In genomic region chr13:84255047-84255446, GRCm38 (mm10) we compare ENCODE assay signal across 26 mouse cellular contexts. TPM values are rescaled to one million over a fixed set of nuclear protein-coding genes. Genes with fewer than 3 reads are reported as not detected.
A peak's percentile ranks its signal among the peaks of the same experiment; 100 is the strongest.
DNase-seq lines count a peak whose midpoint lies in the region; ATAC-seq and TF ChIP-seq lines count a peak whose summit lies in the region.
"Had no signal": no experiment of that assay in that cellular context is flagged by ENCODE, and none has a peak within 500 bp of the region (broad histone marks: within the 10 kb centered on the region; RNA-seq: fewer than 3 reads in every experiment).

No protein-coding gene starts in this region.

- DNase-seq in 416B (ENCODE audit: low read depth), result peak; percentile 84
- DNase-seq in MEL (ENCODE audit: low read depth, low spot score), result peak; percentile 60
- no peak for DNase-seq in adrenal gland, postnatal 4 days (ENCODE audit: low spot score in 2 of 2)
- no peak for DNase-seq in spleen, postnatal 10 days (ENCODE audit: low spot score in 2 of 2)
- no peak for DNase-seq in lung, postnatal 14 days
- DNase-seq: adrenal gland, adult 2 months; adrenal gland, postnatal 10 days; adrenal gland, postnatal 25 days; B cell, adult 2 months; cerebellum, adult 11-12 months; cerebellum, adult 2 months; cerebellum, adult 9-10 months; cerebellum, postnatal 10 days; cerebellum, postnatal 25 days; embryo, embryonic 11 days had no signal

- peaks cover 0 to 9% of the 10 kb centered on the region in 2 experiments; a peak in 2 of 4 replicates for H3K36me3 ChIP-seq in MEL (ENCODE audit: control insufficient read depth in 1 of 2, insufficient read depth in 2 of 2, low read length in 2 of 2)
- H3K36me3 ChIP-seq: embryonic facial prominence, embryonic 15.5 days had no signal

- H3K9me3 ChIP-seq in MEL (replicated peaks; ENCODE audit: insufficient read depth, low read length), result no peaks in the 10 kb centered on the region
- H3K9me3 ChIP-seq: embryonic facial prominence, embryonic 13.5 days; embryonic facial prominence, embryonic 15.5 days; forebrain, embryonic 10.5 days; forebrain, embryonic 12.5 days had no signal

- H3K27ac ChIP-seq in MEL (ENCODE audit: control insufficient read depth, low read depth, low read length), result no peak overlapping the region
- H3K27ac ChIP-seq: embryonic facial prominence, embryonic 13.5 days; embryonic facial prominence, embryonic 15.5 days; forebrain, embryonic 10.5 days; forebrain, embryonic 12.5 days had no signal

- H3K79me2 ChIP-seq in MEL (ENCODE audit: control insufficient read depth, insufficient read depth, low read length, poor library complexity), result peaks cover 1% of the 10 kb centered on the region; the same call in 1 of the 2 replicates

- TF ChIP-seq CTCF in MEL (IDR thresholded peaks at IDR 0.05 in 2 of 3, conservative IDR thresholded peaks at IDR 0.05 in 1 of 3; ENCODE audit: control insufficient read depth in 1 of 3, insufficient read depth in 1 of 3, low read depth in 2 of 3, low read length in 3 of 3, poor library complexity in 1 of 3, severe bottlenecking in 1 of 3), result no peak

- no peaks in the 10 kb centered on the region for H3K27me3 ChIP-seq in MEL (ENCODE audit: control insufficient read depth in 1 of 2, insufficient read depth in 2 of 2, low read length in 2 of 2)
- H3K27me3 ChIP-seq: embryonic facial prominence, embryonic 13.5 days; embryonic facial prominence, embryonic 15.5 days; forebrain, embryonic 12.5 days; Patski had no signal

- peak; percentile 70 for ATAC-seq in granulocyte monocyte progenitor cell, adult 5-6 weeks (replicated peaks; ENCODE audit: poor library complexity, severe bottlenecking)
- peak; percentile 80 for ATAC-seq in megakaryocyte progenitor cell, adult 5-6 weeks (replicated peaks; ENCODE audit: poor library complexity)
- ATAC-seq: activated CD4-positive, CD25-positive, alpha-beta regulatory T cell, adult 4 months; forebrain, embryonic 14.5 days; forebrain, embryonic 16.5 days; Patski had no signal

- no peak overlapping the region for H3K9ac ChIP-seq in MEL (ENCODE audit: control insufficient read depth, low read depth, low read length, poor library complexity, severe bottlenecking)
- H3K9ac ChIP-seq: embryonic facial prominence, embryonic 13.5 days; embryonic facial prominence, embryonic 15.5 days; forebrain, embryonic 12.5 days had no signal

- TF ChIP-seq EP300 in MEL (IDR thresholded peaks at IDR 0.05; ENCODE audit: low read depth in 1 of 2, low read length in 2 of 2), result no peak

- no peak overlapping the region for H3K4me3 ChIP-seq in MEL (ENCODE audit: control insufficient read depth in 1 of 2, insufficient read depth in 1 of 2, low read depth in 2 of 2, low read length in 2 of 2)
- H3K4me3 ChIP-seq: embryonic facial prominence, embryonic 13.5 days; embryonic facial prominence, embryonic 15.5 days; erythroblast, embryonic 14.5 days; forebrain, embryonic 10.5 days; forebrain, embryonic 12.5 days had no signal

- no peaks in the 10 kb centered on the region; a peak in 1 of 4 replicates for H3K4me1 ChIP-seq in MEL (ENCODE audit: control insufficient read depth in 1 of 2, insufficient read depth in 2 of 2, low read length in 2 of 2)
- H3K4me1 ChIP-seq: embryonic facial prominence, embryonic 13.5 days; embryonic facial prominence, embryonic 15.5 days; forebrain, embryonic 12.5 days had no signal

- TF ChIP-seq POLR2A in MEL (IDR thresholded peaks at IDR 0.05; ENCODE audit: control insufficient read depth in 1 of 2, insufficient read depth in 1 of 2, low read depth in 1 of 2, low read length in 2 of 2, poor library complexity in 1 of 2), result no peak

- TF ChIP-seq RAD21 in MEL (IDR thresholded peaks at IDR 0.05; ENCODE audit: low read depth, low read length), result no peak

TF ChIP-seq in MEL, 35 proteins besides CTCF, POLR2A, EP300 and RAD21:
- TF ChIP-seq TCF12 (IDR thresholded peaks at IDR 0.05; ENCODE audit: low read depth, low read length), result no peak
- TF ChIP-seq USF2 (IDR thresholded peaks at IDR 0.05; ENCODE audit: borderline replicate concordance in 1 of 2, insufficient read depth in 1 of 2, low read depth in 1 of 2, low read length in 2 of 2), result no peak
- no peak for TF ChIP-seq POLR2AphosphoS2 (IDR thresholded peaks at IDR 0.05; ENCODE audit: low read length)
- no peak for TF ChIP-seq BHLHE40 (IDR thresholded peaks at IDR 0.05; ENCODE audit: borderline replicate concordance, low read depth, low read length)
- no peak for TF ChIP-seq CHD2 (IDR thresholded peaks at IDR 0.05; ENCODE audit: low read length)
- TF ChIP-seq KAT2A (conservative IDR thresholded peaks at IDR 0.05; ENCODE audit: low read depth, low read length), result no peak
- no peak for TF ChIP-seq MAX (IDR thresholded peaks at IDR 0.05; ENCODE audit: low read length)
- no peak for TF ChIP-seq SMC3 (IDR thresholded peaks at IDR 0.05; ENCODE audit: low read depth, low read length)
- no peak for TF ChIP-seq NELFE (IDR thresholded peaks at IDR 0.05; ENCODE audit: low read depth, low read length)
- TF ChIP-seq E2F4 (IDR thresholded peaks at IDR 0.05; ENCODE audit: borderline replicate concordance, low read depth, low read length), result no peak
- no peak for TF ChIP-seq MYC (IDR thresholded peaks at IDR 0.05; ENCODE audit: low read depth, low read length)
- no peak for TF ChIP-seq SIN3A (IDR thresholded peaks at IDR 0.05; ENCODE audit: low read length)
- no peak for TF ChIP-seq TAL1 (IDR thresholded peaks at IDR 0.05; ENCODE audit: low read length)
- TF ChIP-seq MEF2A (IDR thresholded peaks at IDR 0.05; ENCODE audit: extremely low read depth, insufficient replicate concordance, low read depth, low read length, poor library complexity, severe bottlenecking), result no peak
- TF ChIP-seq ZKSCAN1 (IDR thresholded peaks at IDR 0.05; ENCODE audit: low read depth, low read length), result no peak
- no peak for TF ChIP-seq ZMIZ1 (IDR thresholded peaks at IDR 0.05; ENCODE audit: low read depth, low read length)
- no peak for TF ChIP-seq NRF1 (IDR thresholded peaks at IDR 0.05; ENCODE audit: insufficient read depth, low read depth, low read length, poor library complexity, severe bottlenecking)

RNA-seq across cellular contexts. Expression of gene Tmem161b, which starts 33.0 kb away (rescaled TPM):
- 14.5 and 16.7 TPM in 2 replicates for total RNA-seq in MEL (2012; rRNA removed)
- 10 to 100 TPM in 1 of 2 experiments, not detected in 1; 10.9 TPM for polyA plus RNA-seq in MEL (2012; ENCODE audit: insufficient read depth in 1 of 2, insufficient read length in 2 of 2, low read depth in 1 of 2, low replicate concordance in 2 of 2, missing spikeins in 1 of 2)
- 15.3 and 30.4 TPM in 2 replicates for total RNA-seq in granulocyte monocyte progenitor cell, adult 5-6 weeks (2014; fragmentation: Nextera tagmentation)
- 11.9 and 22.6 TPM in 2 replicates for total RNA-seq in granulocyte monocyte progenitor cell, adult 5-6 weeks (2017)
- 17.9 and 21.6 TPM in 2 replicates for total RNA-seq in megakaryocyte progenitor cell, adult 5-6 weeks (2015)
- total RNA-seq in megakaryocyte progenitor cell, adult 5-6 weeks (2017), result 12.9 and 14.4 TPM in 2 replicates
- 10 to 100 TPM; 23.8 to 24.5 TPM for total RNA-seq in adrenal gland, postnatal 4 days (2021)

Comparison
In these comparisons a context has a peak if more than half of its experiments do, and no peak if none do; other contexts are left out.
1. DNase-seq: peak in 416B (single experiment) and MEL (single experiment); none in adrenal gland, postnatal 4 days (0 of 2), spleen, postnatal 10 days (0 of 2) and lung, postnatal 14 days (single experiment).